Mouse (Mus musculus) thymus, adult 2 months (tissue): ENCODE data around the gene Lmtk3. TPM values are rescaled to one million over a fixed set of nuclear protein-coding genes. Genes with fewer than 3 reads are reported as not detected.

Experiments used
- DNase-seq: peaks from one replicate; pipeline ENCODE4 v3.0.0; 2021
- H3K27ac ChIP-seq: fragments of 200-500 bp; 2 replicates; pipeline ENCODE4 v1.5.1; 2012; ENCODE audit warnings: low read length, control low read depth; ENCODE audit not compliant: control insufficient read depth, insufficient read depth
- H3K27me3 ChIP-seq: fragments of 200-500 bp; 2 replicates; pipeline ENCODE4 v1.6.1; 2012; ENCODE audit warnings: mild to moderate bottlenecking, low read length, moderate library complexity, mixed read lengths; ENCODE audit not compliant: control insufficient read depth, insufficient read depth
- H3K36me3 ChIP-seq: fragments of 200-500 bp; 2 replicates; pipeline ENCODE4 v1.6.1; 2012; ENCODE audit warnings: mild to moderate bottlenecking, low read length, moderate library complexity; ENCODE audit not compliant: control insufficient read depth, insufficient read depth
- H3K4me1 ChIP-seq: fragments of 200-500 bp; replicated peaks from 2 replicates; pipeline ENCODE4 v1.6.1; 2012; ENCODE audit warnings: low read length; ENCODE audit not compliant: control insufficient read depth, insufficient read depth
- H3K4me3 ChIP-seq: fragments of 200-500 bp; 2 replicates; pipeline ENCODE4 v1.5.1; 2012; ENCODE audit warnings: mild to moderate bottlenecking, low read length, control low read depth, moderate library complexity; ENCODE audit not compliant: control insufficient read depth, insufficient read depth
- CTCF ChIP-seq: fragments of 200-500 bp; IDR thresholded peaks from 2 replicates; pipeline ENCODE4 v1.5.1; 2012; ENCODE audit warnings: mild to moderate bottlenecking, control low read depth, low read length, moderate library complexity, borderline replicate concordance; ENCODE audit not compliant: control insufficient read depth, poor library complexity, insufficient read depth; ENCODE audit errors: extremely low read depth
- POLR2A ChIP-seq: fragments of 200-500 bp; IDR thresholded peaks from 2 replicates; pipeline ENCODE4 v1.6.1; 2012; ENCODE audit warnings: mild to moderate bottlenecking, low read length, control low read depth, moderate library complexity; ENCODE audit not compliant: control insufficient read depth, poor library complexity, insufficient read depth; ENCODE audit errors: extremely low read depth
- WGBS: fragments of 180-500 bp; shearing (Covaris S2); methylation state at CpG from one replicate; pipeline ENCODE4 v1.1.7; 2018; 5-methylcytosine and 5-hydroxymethylcytosine counted together
- polyA plus RNA-seq: library from polyadenylated mRNA; depleted of rRNA; stranded (reverse); fragments of >200 nt; gene quantifications from 2 replicates; pipeline ENCODE4 v1.2.3, GENCODE M21; 2012

Gene Lmtk3
- polyA plus RNA-seq, 1 experiment = 1.2 TPM

GRCm38 (mm10) chr7:45800001-45800400 lies 16.5 kb downstream of the Lmtk3 start:
- DNase-seq = no peak
- 51% methylated on average over 7 of the region's 7 CpGs for WGBS
- Histone ChIP-seq H3K36me3 (no peaks in the 10 kb centered on the region), H3K27ac (no peak overlapping the region), H3K27me3 (peaks cover 15% of the 10 kb centered on the region; the same call in 1 of the 2 replicates), H3K4me1 (peaks cover 15% of the 10 kb centered on the region), H3K4me3 (no peak overlapping the region)
- TF ChIP-seq POLR2A = no peak
- TF ChIP-seq CTCF = no peak

GRCm38 (mm10) chr7:45800546-45801204 lies 17.1 kb downstream of the Lmtk3 start:
- peaks cover 15% of the 10 kb centered on the region for H3K4me1 ChIP-seq
- H3K27ac ChIP-seq = no peak overlapping the region
- no peak for DNase-seq
- peaks cover 15% of the 10 kb centered on the region; the same call in 1 of the 2 replicates for H3K27me3 ChIP-seq
- peak overlapping the region; percentile 11; the same call in 1 of the 2 replicates for H3K4me3 ChIP-seq
- 3% methylated on average over 25 of the region's 25 CpGs for WGBS
- H3K36me3 ChIP-seq = no peaks in the 10 kb centered on the region
- TF ChIP-seq POLR2A = no peak
- TF ChIP-seq CTCF = no peak

GRCm38 (mm10) chr7:45801348-45801747 lies 17.8 kb downstream of the Lmtk3 start:
- TF ChIP-seq CTCF (peak; percentile 99), POLR2A (no peak)
- WGBS = under 1% methylated on average over 12 of the region's 12 CpGs
- Histone ChIP-seq H3K27ac (no peak overlapping the region), H3K27me3 (peaks cover 15% of the 10 kb centered on the region; the same call in 1 of the 2 replicates), H3K4me1 (peaks cover 15% of the 10 kb centered on the region), H3K36me3 (no peaks in the 10 kb centered on the region), H3K4me3 (no peak overlapping the region)
- peak; percentile 91 for DNase-seq

GRCm38 (mm10) chr7:45802551-45802950 lies 19.0 kb downstream of the Lmtk3 start:
- H3K4me3 ChIP-seq = no peak overlapping the region
- peaks cover 15% of the 10 kb centered on the region for H3K4me1 ChIP-seq
- peaks cover 4% of the 10 kb centered on the region for H3K36me3 ChIP-seq
- H3K27ac ChIP-seq = no peak overlapping the region
- peaks cover 11% of the 10 kb centered on the region; the same call in 1 of the 2 replicates for H3K27me3 ChIP-seq
- no peak for DNase-seq
- WGBS = 95% methylated on average over 6 of the region's 6 CpGs
- TF ChIP-seq POLR2A (no peak), CTCF (no peak)

- TF ChIP-seq POLR2A = no peak
- TF ChIP-seq CTCF = no peak
- Histone ChIP-seq H3K36me3 (peaks cover 38% of the 10 kb centered on the region), H3K27ac (no peak overlapping the region), H3K4me1 (peaks cover 3% of the 10 kb centered on the region), H3K27me3 (no peaks in the 10 kb centered on the region), H3K4me3 (no peak overlapping the region)
- 86% methylated on average over 5 of the region's 5 CpGs for WGBS
- DNase-seq = no peak
Observed at GRCm38 (mm10) chr7:45805941-45806340, 22.4 kb downstream of the Lmtk3 start.

- DNase-seq = no peak
- Histone ChIP-seq H3K4me1 (peaks cover 7% of the 10 kb centered on the region), H3K4me3 (no peak overlapping the region), H3K27me3 (no peaks in the 10 kb centered on the region), H3K36me3 (peaks cover 54% of the 10 kb centered on the region), H3K27ac (no peak overlapping the region)
- TF ChIP-seq POLR2A = no peak
- no peak for TF ChIP-seq CTCF
- WGBS = 88% methylated on average over 11 of the region's 11 CpGs
Observed at GRCm38 (mm10) chr7:45808471-45808870, 24.9 kb downstream of the Lmtk3 start.
